Comparison of ENCODE assay signal across 2 mouse cellular contexts in the genomic region with DNA sequence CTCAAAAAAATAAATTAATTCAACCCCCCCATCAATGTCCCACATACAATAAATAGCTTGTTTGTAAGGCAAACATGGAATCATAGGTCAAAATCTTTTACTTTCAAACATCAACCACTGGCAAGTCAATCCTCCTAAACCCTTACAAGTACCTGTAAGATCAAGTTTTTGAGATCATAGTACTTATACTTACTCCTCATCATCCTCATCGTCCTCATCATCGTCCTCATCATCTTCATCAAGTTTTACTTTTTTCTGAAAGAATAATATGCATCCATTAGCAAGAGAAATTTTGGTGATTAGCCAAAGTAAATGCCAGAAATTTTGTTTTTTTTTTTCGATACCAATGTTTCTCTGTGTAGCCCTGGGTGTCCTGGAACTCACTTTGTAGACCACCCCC.
A peak's percentile ranks its signal among the peaks of the same experiment; 100 is the strongest.
TF ChIP-seq lines count a peak whose summit lies in the region.

No protein-coding gene starts in this region.

TF ChIP-seq in C2C12, 6 proteins besides CTCF, POLR2A, EP300 and RAD21:
- TF ChIP-seq USF1 (IDR thresholded peaks at IDR 0.05; ENCODE audit: low read depth), result no peak
- no peak for TF ChIP-seq MYOD1 (IDR thresholded peaks at IDR 0.05; ENCODE audit: control insufficient read depth, insufficient read length, low read depth)
- no peak for TF ChIP-seq CEBPB (IDR thresholded peaks at IDR 0.05; ENCODE audit: low read depth)
- TF ChIP-seq MAX (IDR thresholded peaks at IDR 0.05), result no peak
- TF ChIP-seq MYOG (IDR thresholded peaks at IDR 0.05; ENCODE audit: control insufficient read depth, extremely low read depth, insufficient read length), result no peak
- TF ChIP-seq FOSL1 (IDR thresholded peaks at IDR 0.05; ENCODE audit: insufficient read depth, low read length, poor library complexity, severe bottlenecking), result no peak

TF ChIP-seq in CH12.LX, 34 proteins besides CTCF, POLR2A, EP300 and RAD21 (continued from another document):
- no peak for TF ChIP-seq MAX (IDR thresholded peaks at IDR 0.05; ENCODE audit: low read length)
- TF ChIP-seq BHLHE40 (IDR thresholded peaks at IDR 0.05; ENCODE audit: low read depth, low read length), result no peak
- TF ChIP-seq USF1 (IDR thresholded peaks at IDR 0.05; ENCODE audit: low read depth, low read length), result no peak
- no peak for TF ChIP-seq E2F4 (IDR thresholded peaks at IDR 0.05; ENCODE audit: insufficient replicate concordance, low read depth, low read length)
- no peak for TF ChIP-seq MYC (IDR thresholded peaks at IDR 0.05; ENCODE audit: low read depth, low read length)
- no peak for TF ChIP-seq MAZ (IDR thresholded peaks at IDR 0.05; ENCODE audit: low read depth, low read length)
- no peak for TF ChIP-seq ZNF384 (IDR thresholded peaks at IDR 0.05; ENCODE audit: low read depth, low read length)
- TF ChIP-seq JUN (IDR thresholded peaks at IDR 0.05; ENCODE audit: insufficient read depth, low read depth, low read length), result no peak
- TF ChIP-seq SIN3A (IDR thresholded peaks at IDR 0.05; ENCODE audit: low read length), result peak; percentile 44; the same call in 1 of the 2 replicates
- no peak for TF ChIP-seq GABPA (IDR thresholded peaks at IDR 0.05; ENCODE audit: insufficient replicate concordance, low read depth, low read length)
- no peak for TF ChIP-seq USF2 (conservative IDR thresholded peaks at IDR 0.05; ENCODE audit: low read depth, low read length)
- TF ChIP-seq NELFE (IDR thresholded peaks at IDR 0.05; ENCODE audit: low read depth, low read length), result no peak
- peak; percentile 46; the same call in 1 of the 2 replicates for TF ChIP-seq ZMIZ1 (IDR thresholded peaks at IDR 0.05; ENCODE audit: low read depth, low read length)
- peak; percentile 55 for TF ChIP-seq POLR2AphosphoS2 (IDR thresholded peaks at IDR 0.05; ENCODE audit: low read depth, low read length)
